Mouse (Mus musculus) liver, embryonic 14.5 days (tissue): ENCODE data around the gene Psmc6.

Experiments used
- CTCF ChIP-seq: IDR thresholded peaks from 2 replicates; pipeline ENCODE4 v1.5.1; 2016; ENCODE audit warnings: antibody characterized with exemption, low read depth, control low read depth
- EP300 ChIP-seq: IDR thresholded peaks from 2 replicates; pipeline ENCODE4 v1.6.1; 2016; ENCODE audit warnings: antibody characterized with exemption, low read depth

- no peak for TF ChIP-seq CTCF
- no peak for TF ChIP-seq EP300
Measured at GRCm38 (mm10) chr14:45282066-45282465, 47.5 kb upstream of the Psmc6 start.
